Mouse (Mus musculus): Measurements from ENCODE around the gene Plekha4. TPM values are rescaled to one million over a fixed set of nuclear protein-coding genes. Genes with fewer than 3 reads are reported as not detected.
"Not testable (repeated sequence)": the region's sequence is repeated elsewhere in the genome, so short reads cannot be mapped to it uniquely, and the experiment has no call there.

The Plekha4 gene
- polyA plus RNA-seq, 1 experiment from 2014 or later = 0.51 TPM

DNA sequence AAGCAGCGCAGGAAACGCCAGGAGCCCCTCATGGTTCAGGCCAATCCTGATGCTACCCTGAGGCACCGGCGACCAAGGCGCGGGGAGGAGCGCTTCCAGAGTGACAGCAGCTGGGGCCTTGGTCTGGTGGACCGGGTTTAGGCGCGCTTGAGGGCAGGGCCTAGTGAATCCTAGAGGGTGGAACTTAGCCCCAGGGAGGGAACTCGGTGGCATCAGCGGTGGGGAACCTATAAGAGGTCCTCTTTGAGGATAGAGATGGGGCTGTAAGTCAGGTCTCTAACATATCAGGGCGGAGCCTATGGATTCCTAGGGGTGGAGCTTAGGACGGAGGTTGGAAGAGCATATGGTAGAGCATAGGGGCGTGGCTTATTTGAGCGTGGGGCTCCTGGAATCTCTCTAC, 10.7 kb upstream of the Plekha4 start:
- Histone ChIP-seq H3K27me3 (ENCODE audit: insufficient read depth, low read length) (no peaks in the 10 kb centered on the region), H3K4me1 (ENCODE audit: insufficient read depth) (peaks cover 15% of the 10 kb centered on the region), H3K27ac (ENCODE audit: low read depth) (no peak overlapping the region), H3K4me3 (ENCODE audit: low read depth, low read length) (no peak overlapping the region), H3K9ac (replicated peaks) (no peak overlapping the region), H3K36me3 (replicated peaks; ENCODE audit: insufficient read depth, low read length) (no peaks in the 10 kb centered on the region), H3K9me3 (ENCODE audit: low read length) (no peaks in the 10 kb centered on the region), H3K4me2 (ENCODE audit: low read depth, low read length) (peak overlapping the region; percentile 33)
- ATAC-seq (peak; percentile 64), DNase-seq (peak; percentile 59)
- no peak for TF ChIP-seq CTCF (IDR thresholded peaks at IDR 0.05; ENCODE audit: low read depth)
- no peak for TF ChIP-seq EP300 (IDR thresholded peaks at IDR 0.05; ENCODE audit: low read depth)
- WGBS (ENCODE audit: insufficient replicate concordance) = 29% methylated on average over 16 of the region's 16 CpGs

DNA sequence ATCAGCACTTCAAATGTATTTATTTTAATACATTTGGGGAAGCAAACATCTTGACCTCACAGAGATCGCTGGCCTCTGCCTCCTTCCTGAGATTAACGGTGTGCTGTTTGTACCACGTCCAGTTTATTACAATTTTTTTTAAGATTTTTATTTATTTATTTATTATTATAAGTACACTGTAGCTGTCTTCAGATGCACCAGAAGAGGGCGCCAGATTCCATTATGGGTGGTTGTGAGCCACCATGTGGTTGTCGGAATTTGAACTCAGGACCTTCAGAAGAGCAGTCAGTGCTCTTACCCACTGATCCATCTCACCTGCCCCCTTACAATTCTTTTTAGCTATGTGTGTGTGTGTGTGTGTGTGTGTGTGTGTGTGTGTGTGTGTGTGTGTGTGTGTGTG, 9.3 kb upstream of the Plekha4 start:
- H3K27me3 ChIP-seq (ENCODE audit: insufficient read depth, low read length); DNase-seq: not testable (repeated sequence)
- peaks cover 22% of the 10 kb centered on the region for H3K4me1 ChIP-seq (ENCODE audit: insufficient read depth)

DNA sequence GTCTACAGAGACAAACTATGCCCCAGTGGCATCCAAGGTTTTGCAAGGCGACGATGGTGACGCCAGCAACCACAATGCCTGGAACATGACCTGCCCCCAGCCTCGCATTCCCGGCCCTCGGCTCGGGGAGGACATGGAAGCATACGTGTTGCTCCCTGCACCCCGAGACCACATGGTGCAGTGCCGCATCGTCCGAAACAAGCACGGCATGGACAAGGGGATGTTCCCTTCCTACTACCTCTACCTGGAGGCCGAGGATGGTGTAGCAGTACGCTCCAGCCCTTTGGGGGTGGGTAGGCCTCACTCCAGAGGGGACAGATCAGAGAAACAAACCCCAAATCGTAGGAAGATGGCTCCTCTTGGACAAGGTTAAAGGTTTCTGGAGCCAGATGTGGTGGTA, 7.5 kb upstream of the Plekha4 start:
- Histone ChIP-seq H3K4me1 (ENCODE audit: insufficient read depth) (peaks cover 31% of the 10 kb centered on the region), H3K4me2 (ENCODE audit: low read depth, low read length) (no peak overlapping the region), H3K9me3 (ENCODE audit: low read length) (no peaks in the 10 kb centered on the region), H3K27ac (ENCODE audit: low read depth) (no peak overlapping the region), H3K36me3 (replicated peaks; ENCODE audit: insufficient read depth, low read length) (peaks cover 15% of the 10 kb centered on the region), H3K9ac (replicated peaks) (no peak overlapping the region), H3K27me3 (ENCODE audit: insufficient read depth, low read length) (no peaks in the 10 kb centered on the region), H3K4me3 (ENCODE audit: low read depth, low read length) (no peak overlapping the region)
- no peak for DNase-seq
- 88% methylated on average over 16 of the region's 16 CpGs for WGBS (ENCODE audit: insufficient replicate concordance)
- no peak for TF ChIP-seq CTCF (IDR thresholded peaks at IDR 0.05; ENCODE audit: low read depth)
- TF ChIP-seq EP300 (IDR thresholded peaks at IDR 0.05; ENCODE audit: low read depth) = no peak
- no peak for ATAC-seq

More for the DNA sequence above, 9.3 kb upstream of the Plekha4 start:
- not testable (repeated sequence) for H3K4me2 ChIP-seq (ENCODE audit: low read depth, low read length); H3K9ac ChIP-seq (replicated peaks); H3K36me3 ChIP-seq (replicated peaks; ENCODE audit: insufficient read depth, low read length); H3K9me3 ChIP-seq (ENCODE audit: low read length); H3K27ac ChIP-seq (ENCODE audit: low read depth); ATAC-seq; H3K4me3 ChIP-seq (ENCODE audit: low read depth, low read length)
- 53% methylated on average over 5 of the region's 5 CpGs for WGBS (ENCODE audit: insufficient replicate concordance)
- peak; percentile 51 for TF ChIP-seq CTCF (IDR thresholded peaks at IDR 0.05; ENCODE audit: low read depth)

DNA sequence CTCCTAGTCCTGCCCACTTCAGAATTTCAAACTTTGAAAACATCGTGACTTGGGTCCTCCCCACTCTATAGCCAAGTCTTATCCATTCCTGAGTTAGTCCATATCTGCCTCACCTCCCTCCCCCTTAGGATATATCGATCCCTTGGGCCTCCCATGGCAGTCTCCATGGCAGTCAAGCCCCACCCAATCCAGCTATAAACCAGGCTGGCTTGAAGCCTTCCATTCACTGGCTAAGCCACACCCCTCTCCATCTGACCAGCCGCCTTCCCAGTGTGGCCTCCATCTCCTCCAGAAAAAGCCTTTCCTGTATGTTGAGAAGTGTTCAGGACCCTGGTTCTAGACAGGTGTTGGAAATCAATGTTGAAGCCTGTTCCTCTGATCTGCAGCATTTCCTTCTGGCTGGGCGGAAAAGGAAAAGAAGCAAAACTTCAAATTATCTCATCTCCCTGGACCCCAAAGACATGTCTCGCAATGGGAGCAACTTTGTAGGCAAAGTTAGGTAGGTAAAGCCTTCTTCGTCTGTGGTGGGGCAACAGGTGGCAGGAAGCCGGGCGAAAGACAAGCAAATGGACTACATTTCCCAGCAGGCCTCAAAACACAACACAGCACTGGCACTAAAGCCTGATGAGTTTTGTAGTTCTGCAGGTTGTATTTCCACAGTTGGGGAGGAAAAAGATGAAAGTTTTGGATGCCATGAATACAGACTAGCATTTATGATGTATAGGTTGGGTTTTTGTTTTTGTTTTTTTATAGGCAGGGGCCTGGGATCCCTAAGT, 6.6 kb upstream of the Plekha4 start:
- H3K4me1 ChIP-seq (ENCODE audit: insufficient read depth) = peaks cover 34% of the 10 kb centered on the region
- no peaks in the 10 kb centered on the region for H3K9me3 ChIP-seq (ENCODE audit: low read length)
- H3K27ac ChIP-seq (ENCODE audit: low read depth) = no peak overlapping the region
- H3K9ac ChIP-seq (replicated peaks) = no peak overlapping the region
- peaks cover 21% of the 10 kb centered on the region for H3K36me3 ChIP-seq (replicated peaks; ENCODE audit: insufficient read depth, low read length)
- H3K4me3 ChIP-seq (ENCODE audit: low read depth, low read length) = no peak overlapping the region
- no peak for ATAC-seq
- 60% methylated on average over 8 of the region's 8 CpGs for WGBS (ENCODE audit: insufficient replicate concordance)
- no peak for DNase-seq
- H3K27me3 ChIP-seq (ENCODE audit: insufficient read depth, low read length) = no peaks in the 10 kb centered on the region
- TF ChIP-seq CTCF (IDR thresholded peaks at IDR 0.05; ENCODE audit: low read depth) (no peak), EP300 (IDR thresholded peaks at IDR 0.05; ENCODE audit: low read depth) (no peak)
- no peak overlapping the region for H3K4me2 ChIP-seq (ENCODE audit: low read depth, low read length)

DNA sequence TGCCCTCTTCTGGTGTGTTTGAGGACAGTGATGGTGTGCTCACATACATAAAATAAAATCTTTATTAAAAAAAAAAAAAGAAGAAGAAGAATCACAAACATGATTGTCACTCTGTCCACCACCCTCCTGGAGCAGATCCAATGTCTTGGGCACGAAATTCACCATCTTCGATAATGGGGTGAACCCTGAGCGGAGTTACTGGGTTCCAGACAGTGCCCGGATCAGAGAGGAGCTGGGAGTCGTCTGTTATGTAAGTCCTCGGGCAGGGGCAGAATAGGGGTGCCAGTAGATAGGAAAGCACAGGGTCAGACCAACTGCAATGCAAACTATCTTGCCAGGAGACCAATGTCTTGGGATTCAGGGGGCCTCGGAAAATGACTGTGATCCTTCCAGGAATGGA, 5.5 kb upstream of the Plekha4 start:
- H3K9ac ChIP-seq (replicated peaks) = no peak overlapping the region
- TF ChIP-seq CTCF (IDR thresholded peaks at IDR 0.05; ENCODE audit: low read depth) (0 out of 2 replicates have a peak, but pooled peaks have one; percentile 1), EP300 (IDR thresholded peaks at IDR 0.05; ENCODE audit: low read depth) (no peak)
- no peak overlapping the region for H3K4me3 ChIP-seq (ENCODE audit: low read depth, low read length)
- peaks cover 23% of the 10 kb centered on the region for H3K36me3 ChIP-seq (replicated peaks; ENCODE audit: insufficient read depth, low read length)
- H3K4me2 ChIP-seq (ENCODE audit: low read depth, low read length) = no peak overlapping the region
- H3K9me3 ChIP-seq (ENCODE audit: low read length) = no peaks in the 10 kb centered on the region
- H3K27ac ChIP-seq (ENCODE audit: low read depth) = no peak overlapping the region
- WGBS (ENCODE audit: insufficient replicate concordance) = 87% methylated on average over 7 of the region's 7 CpGs
- DNase-seq (no peak), ATAC-seq (no peak)
- peaks cover 31% of the 10 kb centered on the region for H3K4me1 ChIP-seq (ENCODE audit: insufficient read depth)
- H3K27me3 ChIP-seq (ENCODE audit: insufficient read depth, low read length) = no peaks in the 10 kb centered on the region

DNA sequence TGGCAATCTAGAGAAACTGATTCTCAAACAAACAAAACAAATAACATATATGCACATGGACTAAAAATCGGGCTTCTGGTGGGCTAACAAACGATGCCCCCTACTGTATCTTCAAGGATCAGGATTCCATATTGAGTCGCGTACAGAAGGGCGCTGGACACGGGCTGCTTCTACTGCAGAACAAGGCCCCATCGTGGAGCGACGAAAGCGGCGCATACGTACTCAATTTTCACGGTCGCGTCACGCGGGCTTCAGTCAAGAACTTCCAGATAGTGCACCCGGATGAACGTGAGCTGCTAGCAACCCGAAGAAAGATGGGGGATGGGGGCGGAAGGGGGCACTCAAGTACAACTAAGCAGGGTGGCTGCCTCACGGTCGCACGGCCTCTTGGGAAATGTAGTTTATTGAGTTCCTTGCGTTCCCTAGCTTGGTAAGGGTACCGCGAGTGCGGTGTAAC, 4.4 kb upstream of the Plekha4 start:
- no peak for ATAC-seq
- peak; percentile 84 for DNase-seq
- Histone ChIP-seq H3K27ac (ENCODE audit: low read depth) (peak overlapping the region; percentile 76), H3K36me3 (replicated peaks; ENCODE audit: insufficient read depth, low read length) (peaks cover 23% of the 10 kb centered on the region), H3K4me3 (ENCODE audit: low read depth, low read length) (peak overlapping the region; percentile 86), H3K9me3 (ENCODE audit: low read length) (no peaks in the 10 kb centered on the region), H3K4me1 (ENCODE audit: insufficient read depth) (peaks cover 27% of the 10 kb centered on the region), H3K27me3 (ENCODE audit: insufficient read depth, low read length) (no peaks in the 10 kb centered on the region), H3K4me2 (ENCODE audit: low read depth, low read length) (peak overlapping the region; percentile 82), H3K9ac (replicated peaks) (peak overlapping the region; percentile 66)
- WGBS (ENCODE audit: insufficient replicate concordance) = under 1% methylated on average over 28 of the region's 28 CpGs
- peak; percentile 44 for TF ChIP-seq CTCF (IDR thresholded peaks at IDR 0.05; ENCODE audit: low read depth)
- no peak; the same call in 1 of the 2 replicates for TF ChIP-seq EP300 (IDR thresholded peaks at IDR 0.05; ENCODE audit: low read depth)

All from liver, postnatal 0 days (tissue).